Mouse (Mus musculus) limb, embryonic 10.5 days (tissue): ENCODE data around the gene Rab11fip3. TPM values are rescaled to one million over a fixed set of nuclear protein-coding genes. Genes with fewer than 3 reads are reported as not detected.
A peak's percentile ranks its signal among the peaks of the same experiment; 100 is the strongest.
"Not testable (repeated sequence)": the region's sequence is repeated elsewhere in the genome, so short reads cannot be mapped to it uniquely, and the experiment has no call there.

Experiments
- DNase-seq: peaks from one replicate; pipeline ENCODE4 v3.0.0-alpha.2; 2017; ENCODE audit warnings: low spot score
- H3K27ac ChIP-seq: fragments of 300-500 bp; sonication (generic); 2 replicates; pipeline ENCODE4 v1.5.1; 2016; ENCODE audit warnings: mild to moderate bottlenecking
- H3K27me3 ChIP-seq: fragments of 300-500 bp; sonication (generic); 2 replicates; pipeline ENCODE4 v1.6.1; 2016; ENCODE audit warnings: low read depth, mild to moderate bottlenecking; ENCODE audit not compliant: poor library complexity, severe bottlenecking
- H3K36me3 ChIP-seq: fragments of 300-500 bp; sonication (generic); 2 replicates; pipeline ENCODE4 v1.6.1; 2016; ENCODE audit warnings: mild to moderate bottlenecking, moderate library complexity
- H3K4me1 ChIP-seq: fragments of 300-500 bp; sonication (generic); 2 replicates; pipeline ENCODE4 v1.6.1; 2016
- H3K4me3 ChIP-seq: fragments of 300-500 bp; sonication (generic); 2 replicates; pipeline ENCODE4 v1.5.1; 2016; ENCODE audit warnings: mild to moderate bottlenecking, moderate library complexity
- H3K9me3 ChIP-seq: fragments of 300-500 bp; sonication (generic); replicated peaks from 2 replicates; pipeline ENCODE4 v1.6.1; 2016; ENCODE audit warnings: mild to moderate bottlenecking
- WGBS: fragments of 180-500 bp; shearing (Covaris S2); methylation state at CpG from one replicate; pipeline ENCODE4 v1.1.7; 2016; 5-methylcytosine and 5-hydroxymethylcytosine counted together
- polyA plus RNA-seq: library from polyadenylated mRNA; unstranded; fragments of >200 nt; fragmentation: Nextera tagmentation; extraction: Ambion mirVana; gene quantifications from 2 replicates; pipeline ENCODE4 v1.2.1, GENCODE M21; 2016

Gene Rab11fip3
- 20.9 and 22.1 TPM in 2 replicates for polyA plus RNA-seq

DNA sequence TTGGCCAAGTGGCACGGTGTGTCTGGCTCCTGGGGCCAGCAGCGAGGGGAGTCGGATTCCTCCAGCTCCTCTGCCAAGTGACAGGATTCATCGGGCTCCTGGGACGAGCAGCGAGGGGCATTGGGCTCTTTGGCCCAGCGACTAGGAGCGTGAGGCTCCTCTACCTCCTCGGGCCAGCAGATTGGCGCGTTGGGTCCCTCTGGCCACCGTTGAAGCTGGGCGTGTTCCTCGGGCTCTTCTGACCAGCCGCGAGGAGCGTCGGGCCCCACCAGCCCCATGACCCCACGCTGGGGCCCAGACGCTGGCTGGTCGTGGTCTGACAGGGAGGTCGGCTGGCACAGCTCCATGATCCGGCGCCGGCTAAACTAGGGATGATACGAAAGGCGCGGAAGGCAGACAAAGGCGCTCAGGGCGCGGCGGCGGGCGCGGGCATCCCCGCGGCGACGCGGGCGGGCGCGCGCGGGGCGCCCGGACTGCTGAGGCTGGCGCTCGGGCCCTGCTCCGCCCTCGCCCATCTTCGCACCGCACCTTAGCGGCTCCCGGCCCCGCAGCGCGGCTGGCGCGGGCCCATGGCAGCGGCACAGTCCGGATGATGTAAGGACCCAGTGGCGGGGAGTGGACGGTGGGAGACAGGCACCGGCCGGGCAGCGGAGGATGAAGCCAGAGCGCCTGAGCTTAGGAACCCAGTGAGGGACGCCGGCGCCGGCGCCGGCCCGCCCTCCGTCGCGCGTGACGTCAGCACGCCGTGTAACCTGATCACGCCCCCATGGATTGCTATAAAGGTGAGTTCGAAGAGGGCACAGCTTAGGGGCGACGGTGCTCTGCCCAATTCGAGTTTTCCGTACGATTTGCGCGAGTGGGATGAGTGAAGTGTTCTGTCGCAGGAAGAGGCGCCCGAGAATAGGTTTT, at the start of gene Rab11fip3:
Gene Rab11fip3, minus strand, starts transcription at position 725 of the 909 bp plus-strand sequence.
- under 1% methylated on average over 94 of the region's 94 CpGs for WGBS
- Histone ChIP-seq H3K4me1 (peaks cover 48% of the 10 kb centered on the region), H3K27me3 (peaks cover 34% of the 10 kb centered on the region), H3K9me3 (no peaks in the 10 kb centered on the region), H3K4me3 (peak within 1 kb of the TSS; percentile 97), H3K36me3 (peaks cover 26% of the 10 kb centered on the region), H3K27ac (peak within 1 kb of the TSS; percentile 92)
- DNase-seq, result peak; percentile 95

DNA sequence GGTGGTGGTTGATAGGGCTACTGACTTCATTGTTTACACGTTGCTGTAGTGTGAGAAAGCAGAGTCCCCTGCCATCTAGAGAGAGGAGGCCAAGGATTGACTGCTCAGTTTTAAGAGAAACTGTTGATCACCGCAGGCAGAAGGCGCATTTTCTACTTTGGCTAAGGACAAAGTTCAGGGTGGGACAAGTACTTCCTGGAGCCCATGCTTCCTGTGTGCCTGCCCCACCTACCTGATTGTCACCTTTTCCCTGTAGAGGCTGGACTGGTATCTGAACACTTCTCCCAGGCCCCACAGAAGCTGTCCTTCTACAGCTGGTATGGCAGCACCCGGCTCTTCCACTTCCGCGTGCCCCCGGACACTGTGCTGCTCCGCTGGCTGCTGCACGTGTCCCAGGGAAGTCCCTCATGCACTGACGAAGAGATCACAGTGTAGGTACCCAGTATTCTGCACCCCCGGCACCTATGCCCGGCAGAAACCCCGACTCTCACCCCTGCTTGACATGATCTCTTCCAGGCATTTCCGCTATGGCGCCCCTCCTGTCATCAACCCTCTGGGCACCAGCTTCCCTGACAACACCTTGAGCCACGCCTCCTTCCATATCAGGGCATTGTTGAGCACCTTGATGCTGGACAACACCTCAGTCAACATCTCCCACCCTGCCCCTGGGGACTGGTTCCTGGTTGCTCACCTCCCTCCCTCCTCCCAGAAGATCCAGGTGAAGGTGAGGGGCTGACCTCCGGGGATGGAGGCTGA, 47.3 kb upstream of the Rab11fip3 start:
- no peak overlapping the region for H3K4me3 ChIP-seq
- peaks cover 23% of the 10 kb centered on the region for H3K4me1 ChIP-seq
- WGBS, result 87% methylated on average over 17 of the region's 17 CpGs
- H3K27ac ChIP-seq, result no peak overlapping the region
- H3K27me3 ChIP-seq, result peaks cover 78% of the 10 kb centered on the region
- no peaks in the 10 kb centered on the region for H3K36me3 ChIP-seq
- no peak for DNase-seq
- H3K9me3 ChIP-seq, result no peaks in the 10 kb centered on the region

- peaks cover 85% of the 10 kb centered on the region for H3K27me3 ChIP-seq
- H3K36me3 ChIP-seq, result no peaks in the 10 kb centered on the region
- WGBS, result 76% methylated on average over 2 of the region's 3 CpGs
- no peaks in the 10 kb centered on the region for H3K9me3 ChIP-seq
- H3K4me1 ChIP-seq, result peaks cover 27% of the 10 kb centered on the region
- no peak overlapping the region for H3K27ac ChIP-seq
- DNase-seq, result no peak
- H3K4me3 ChIP-seq, result no peak overlapping the region
Observed at GRCm38 (mm10) chr17:26115956-26116487, 46.7 kb upstream of the Rab11fip3 start.

GRCm38 (mm10) chr17:26115205-26115898, 46.0 kb upstream of the Rab11fip3 start:
- DNase-seq, result no peak
- Histone ChIP-seq H3K4me3 (no peak overlapping the region), H3K27ac (no peak overlapping the region), H3K4me1 (peaks cover 31% of the 10 kb centered on the region), H3K27me3 (peaks cover 92% of the 10 kb centered on the region), H3K9me3 (no peaks in the 10 kb centered on the region), H3K36me3 (no peaks in the 10 kb centered on the region)
- whole genome bisulfite sequencing, result 82% methylated on average over 7 of the region's 7 CpGs

GRCm38 (mm10) chr17:26114461-26114860, 45.1 kb upstream of the Rab11fip3 start:
- DNase-seq, H3K36me3 ChIP-seq, H3K27ac ChIP-seq, H3K9me3 ChIP-seq, H3K4me3 ChIP-seq: not testable (repeated sequence)
- Histone ChIP-seq H3K4me1 (peaks cover 25% of the 10 kb centered on the region), H3K27me3 (peaks cover 96% of the 10 kb centered on the region)
- WGBS, result 67% methylated on average over 7 of the region's 7 CpGs

DNA sequence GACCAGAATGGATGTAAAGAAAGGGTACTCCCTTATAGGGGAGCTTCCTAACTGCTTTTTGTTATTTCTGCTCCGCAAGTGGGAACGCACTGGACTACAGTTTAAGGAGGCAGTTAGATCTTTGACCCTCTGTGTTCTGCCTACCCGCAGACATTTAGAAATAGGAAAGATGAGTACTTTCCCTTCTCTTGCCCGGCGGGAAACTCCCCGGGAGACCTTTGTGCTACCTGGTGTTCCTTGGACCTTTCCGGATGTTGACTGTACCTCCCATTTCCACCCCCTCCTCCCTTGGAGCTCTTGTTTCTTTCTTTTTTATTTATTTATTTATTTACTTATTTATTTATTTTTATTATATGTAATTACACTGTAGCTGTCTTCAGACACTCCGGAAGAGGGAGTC, 44.7 kb upstream of the Rab11fip3 start:
- DNase-seq, result no peak
- H3K27ac ChIP-seq, result no peak overlapping the region
- peaks cover 94% of the 10 kb centered on the region for H3K27me3 ChIP-seq
- 19% methylated on average over 8 of the region's 8 CpGs for WGBS
- peaks cover 25% of the 10 kb centered on the region for H3K4me1 ChIP-seq
- no peaks in the 10 kb centered on the region for H3K9me3 ChIP-seq
- H3K4me3 ChIP-seq, result peak overlapping the region; percentile 87
- no peaks in the 10 kb centered on the region for H3K36me3 ChIP-seq

- DNase-seq, result peak; percentile 81
- H3K9me3 ChIP-seq, result no peaks in the 10 kb centered on the region
- H3K4me3 ChIP-seq, result peak within 1 kb of the TSS; percentile 87
- H3K4me1 ChIP-seq, result peaks cover 25% of the 10 kb centered on the region
- no peaks in the 10 kb centered on the region for H3K36me3 ChIP-seq
- peaks cover 87% of the 10 kb centered on the region for H3K27me3 ChIP-seq
- peak within 1 kb of the TSS; percentile 84 for H3K27ac ChIP-seq
- under 1% methylated on average over 71 of the region's 75 CpGs for WGBS
Observed at GRCm38 (mm10) chr17:26113181-26113948, 44.0 kb upstream of the Rab11fip3 start, which contains the start of gene Tmem8. TSS of gene Tmem8 (plus strand) at chr17:26113299.

- peak overlapping the region; percentile 87 for H3K4me3 ChIP-seq
- WGBS, result 19% methylated on average over 14 of the region's 14 CpGs
Observed at GRCm38 (mm10) chr17:26112751-26113150, 43.4 kb upstream of the Rab11fip3 start.

DNA sequence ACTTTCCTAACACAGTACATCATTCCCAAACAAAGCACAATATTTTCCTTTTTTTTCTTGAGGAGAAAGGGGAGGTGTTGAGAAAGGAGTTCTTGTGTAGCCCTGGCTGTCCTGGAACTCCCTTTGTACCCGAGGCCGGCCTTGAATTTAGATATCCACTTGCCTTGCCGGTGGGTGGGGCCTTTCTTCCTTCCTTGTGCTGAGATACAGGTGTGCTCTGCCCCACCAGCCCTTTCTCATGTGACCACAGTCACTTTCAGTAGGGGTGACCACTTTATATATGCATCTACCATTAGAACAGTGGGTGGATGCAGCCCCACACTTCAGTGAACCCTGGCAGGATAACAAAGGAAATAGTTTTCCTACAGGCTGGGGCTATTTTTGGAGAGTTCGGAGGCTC, 42.4 kb upstream of the Rab11fip3 start:
- Histone ChIP-seq H3K27ac (no peak overlapping the region), H3K36me3 (no peaks in the 10 kb centered on the region), H3K4me3 (no peak overlapping the region), H3K4me1 (peaks cover 25% of the 10 kb centered on the region), H3K9me3 (no peaks in the 10 kb centered on the region), H3K27me3 (peaks cover 71% of the 10 kb centered on the region)
- 23% methylated on average over 4 of the region's 4 CpGs for WGBS
- no peak for DNase-seq

More at GRCm38 (mm10) chr17:26112751-26113150, 43.4 kb upstream of the Rab11fip3 start:
- Histone ChIP-seq H3K9me3 (no peaks in the 10 kb centered on the region), H3K36me3 (no peaks in the 10 kb centered on the region), H3K4me1 (peaks cover 25% of the 10 kb centered on the region), H3K27me3 (peaks cover 81% of the 10 kb centered on the region), H3K27ac (peak overlapping the region; percentile 84; the same call in 1 of the 2 replicates)
- no peak for DNase-seq

DNA sequence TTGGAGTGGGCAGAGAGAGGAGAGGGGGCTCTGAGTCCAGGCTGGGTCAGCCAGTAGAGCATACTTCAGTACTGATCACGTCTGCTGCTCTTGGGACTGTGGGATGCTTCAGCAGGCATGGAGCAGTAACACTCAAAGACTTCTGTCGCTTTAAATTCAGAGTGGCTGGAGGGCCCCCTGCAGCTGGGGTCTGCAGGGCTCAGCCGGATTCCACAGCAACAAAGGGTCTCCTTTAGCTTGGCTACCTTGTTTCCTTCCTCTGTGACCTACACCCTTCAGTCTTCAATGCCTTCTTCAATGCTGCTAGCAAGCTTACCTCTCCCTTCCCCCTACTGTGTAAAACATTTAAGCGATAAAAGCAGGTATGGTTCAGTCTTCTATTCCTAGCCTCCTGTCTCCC, 41.7 kb upstream of the Rab11fip3 start:
- Histone ChIP-seq H3K27ac (0 out of 2 replicates have a peak overlapping the region, but pooled peaks have one; percentile 37), H3K4me3 (no peak overlapping the region), H3K36me3 (no peaks in the 10 kb centered on the region), H3K27me3 (peaks cover 64% of the 10 kb centered on the region), H3K4me1 (peaks cover 25% of the 10 kb centered on the region), H3K9me3 (no peaks in the 10 kb centered on the region)
- DNase-seq, result no peak
- WGBS, result 4% methylated on average over 4 of the region's 4 CpGs

GRCm38 (mm10) chr17:26110156-26110555, 40.8 kb upstream of the Rab11fip3 start:
- Histone ChIP-seq H3K9me3 (no peaks in the 10 kb centered on the region), H3K27me3 (peaks cover 55% of the 10 kb centered on the region)

More at GRCm38 (mm10) chr17:26110156-26110555, 40.8 kb upstream of the Rab11fip3 start:
- Histone ChIP-seq H3K4me1 (peaks cover 25% of the 10 kb centered on the region), H3K4me3 (no peak overlapping the region), H3K36me3 (no peaks in the 10 kb centered on the region), H3K27ac (no peak overlapping the region)
- 30% methylated on average over 4 of the region's 4 CpGs for WGBS
- DNase-seq, result no peak
